Mouse (Mus musculus) thymus, postnatal 0 days (tissue): Measurements from ENCODE around the gene Zdhhc16. TPM values are rescaled to one million over a fixed set of nuclear protein-coding genes. Genes with fewer than 3 reads are reported as not detected.

Experiments
- DNase-seq: peaks from one replicate; pipeline ENCODE4 v3.0.0-alpha.2; 2015; ENCODE audit warnings: low spot score
- polyA plus RNA-seq: library from polyadenylated mRNA; unstranded; fragments of >200 nt; fragmentation: Nextera tagmentation; extraction: Ambion mirVana; gene quantifications from 2 replicates; pipeline ENCODE4 v1.2.1, GENCODE M21; 2015

Zdhhc16 gene
- 67.3 and 67.8 TPM in 2 replicates for polyA plus RNA-seq

GRCm38 (mm10) chr19:41933179-41934086, at the start of gene Zdhhc16, which contains the start of gene Exosc1:
TSS of gene Zdhhc16 (plus strand) at chr19:41933480.
TSS of gene Exosc1 (minus strand) at chr19:41933423.
- DNase-seq = peak; percentile 98

DNA sequence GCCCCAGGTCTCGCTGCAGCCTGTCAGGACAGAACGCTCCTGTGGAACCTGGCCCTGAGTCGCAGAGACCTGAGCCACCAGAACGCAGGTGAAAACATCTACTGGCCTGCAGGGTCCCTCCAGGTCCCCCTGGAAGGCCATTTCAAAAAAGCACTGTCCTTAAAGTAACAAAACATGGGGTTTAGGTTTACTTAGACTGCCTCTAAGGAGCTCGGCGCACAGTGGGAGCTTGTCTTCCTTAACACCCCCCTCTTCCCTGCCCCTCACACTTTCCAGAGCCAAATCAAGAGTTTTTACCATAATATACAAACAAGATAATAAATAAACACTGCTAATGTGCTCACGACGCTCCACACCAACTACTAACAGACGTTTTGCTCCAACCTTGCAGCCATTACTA, 49.4 kb upstream of the Zdhhc16 start:
- no peak for DNase-seq

DNA sequence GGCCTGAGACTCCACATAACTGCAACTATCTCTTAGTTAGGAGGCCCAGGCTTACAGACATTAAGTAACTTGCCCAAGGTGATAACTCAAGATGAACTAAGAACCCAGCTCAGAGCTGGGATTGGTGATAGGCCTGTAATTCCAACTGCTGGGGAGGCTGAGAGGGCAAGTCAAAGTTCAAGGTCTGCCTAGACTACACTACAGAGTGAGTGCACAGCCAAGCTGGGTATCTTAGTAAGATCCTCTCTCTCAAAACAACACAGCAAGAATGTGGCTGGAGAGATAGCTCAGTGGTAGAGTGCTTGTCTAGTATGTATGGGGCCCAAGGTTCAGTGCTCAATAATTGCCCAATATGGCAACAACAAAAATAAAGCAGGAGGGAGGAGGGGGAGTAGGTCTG, 45.1 kb upstream of the Zdhhc16 start:
- no peak for DNase-seq

- no peak for DNase-seq
Observed at GRCm38 (mm10) chr19:41894959-41895358, 38.3 kb upstream of the Zdhhc16 start.

- DNase-seq = peak; percentile 91
Observed at GRCm38 (mm10) chr19:41895460-41896318, 37.6 kb upstream of the Zdhhc16 start, which contains the start of gene Rrp12. TSS of gene Rrp12 (minus strand) at chr19:41896173.

- DNase-seq = no peak
Observed at GRCm38 (mm10) chr19:41896319-41896711, 37.0 kb upstream of the Zdhhc16 start.

- peak; percentile 50 for DNase-seq
Observed at GRCm38 (mm10) chr19:41898860-41899259, 34.4 kb upstream of the Zdhhc16 start.

DNA sequence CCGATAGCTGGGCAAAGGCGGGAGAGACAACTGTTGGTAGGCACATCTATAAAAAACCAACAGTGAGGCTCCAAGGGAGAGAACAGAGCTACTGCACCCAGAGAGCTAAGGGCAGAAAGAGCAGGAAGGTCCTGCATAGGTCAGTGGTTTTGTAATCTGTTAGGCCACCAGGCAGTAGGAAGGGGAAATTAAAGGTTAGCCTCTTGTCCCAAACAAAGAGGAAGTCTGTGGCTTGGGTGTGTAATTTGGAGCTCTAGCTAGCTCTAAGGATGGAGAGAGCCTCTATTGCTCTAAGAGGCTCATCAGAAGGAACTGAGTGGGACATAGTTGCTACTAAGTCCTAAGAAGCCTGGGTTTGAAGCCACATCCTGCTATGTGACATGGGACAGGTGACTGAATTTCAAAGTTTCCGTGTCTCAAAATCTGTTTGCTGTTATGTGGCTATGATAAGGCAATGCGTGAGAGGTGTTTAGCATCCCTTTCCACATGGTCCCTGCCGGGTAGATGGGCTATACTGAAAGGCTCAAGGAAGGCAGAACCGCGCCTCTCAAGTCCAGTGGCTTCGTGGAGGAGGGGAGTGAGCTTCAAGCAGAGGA, 32.7 kb upstream of the Zdhhc16 start:
- DNase-seq = peak; percentile 38

GRCm38 (mm10) chr19:41901696-41902095, 31.6 kb upstream of the Zdhhc16 start:
- peak; percentile 65 for DNase-seq

DNA sequence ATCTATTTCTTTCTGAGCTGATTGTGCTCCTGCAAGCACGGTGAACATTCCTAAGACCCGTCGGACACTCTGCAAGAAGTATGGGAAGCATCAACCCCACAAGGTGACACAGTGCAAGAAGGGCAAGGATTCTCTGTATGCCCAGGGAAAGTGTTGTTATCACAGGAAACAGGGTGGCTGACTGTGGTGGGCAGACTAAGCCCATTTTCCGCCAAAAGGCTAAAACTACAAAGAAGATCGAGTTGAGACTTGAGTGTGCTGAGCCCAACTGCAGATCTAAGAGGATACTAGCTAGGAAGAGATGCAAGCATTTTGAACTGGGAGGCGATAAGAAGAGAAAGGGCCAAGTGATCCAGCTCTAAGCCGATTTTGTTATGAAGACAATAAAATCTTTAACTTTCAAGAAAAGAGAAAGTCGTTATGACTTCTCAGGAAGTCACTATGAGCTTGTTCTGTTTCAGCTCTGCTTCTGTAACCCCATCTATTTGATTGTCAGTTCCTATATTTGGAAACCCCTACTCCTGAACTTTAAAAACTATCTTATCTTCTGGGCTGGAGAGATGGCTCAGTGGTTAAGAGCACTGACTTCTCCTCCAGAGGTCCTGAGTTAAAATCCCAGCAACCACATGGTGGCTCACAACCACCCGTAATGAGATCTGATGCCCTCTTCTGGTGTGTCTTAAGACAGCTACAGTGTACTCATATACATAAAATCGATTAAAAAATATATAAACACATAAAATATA, 30.3 kb upstream of the Zdhhc16 start:
- DNase-seq = peak; percentile 22

GRCm38 (mm10) chr19:41905246-41905645, 28.0 kb upstream of the Zdhhc16 start:
- no peak for DNase-seq

DNA sequence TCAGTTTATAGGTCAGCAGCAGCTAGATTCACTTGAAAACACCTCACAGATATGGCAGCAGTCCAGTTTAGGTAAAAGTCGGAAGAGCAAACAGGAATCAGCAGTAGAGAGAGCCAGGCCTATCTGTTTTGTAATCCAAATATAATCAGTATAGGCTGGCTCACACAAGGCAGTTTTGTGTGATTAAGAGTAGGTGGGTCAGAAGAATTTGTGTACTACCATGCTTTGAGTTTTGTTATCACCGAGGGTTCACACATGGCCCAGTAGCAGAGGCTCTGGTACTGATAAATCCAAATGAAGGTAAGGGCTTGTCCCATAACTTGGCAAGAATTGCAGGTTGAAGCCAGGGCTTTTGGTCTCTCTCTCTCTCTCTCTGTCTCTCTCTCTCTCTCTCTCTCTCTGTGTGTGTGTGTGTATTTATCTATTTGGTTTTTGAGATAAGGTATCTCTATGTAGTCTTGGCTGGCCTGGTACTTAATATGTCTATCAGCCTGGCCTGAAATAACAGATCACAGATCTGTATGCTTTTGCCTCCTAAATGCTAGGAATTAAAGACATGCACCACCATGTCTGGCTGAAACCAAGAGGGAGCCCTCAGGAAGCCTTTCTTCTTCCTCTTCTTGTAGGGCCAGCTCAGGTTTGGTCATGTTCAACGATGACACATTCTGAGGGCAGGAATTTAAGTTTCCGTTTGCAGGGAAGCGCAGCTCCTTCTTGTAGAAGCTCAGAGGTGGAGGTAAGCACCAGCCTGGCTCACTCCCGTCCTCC, 26.8 kb upstream of the Zdhhc16 start:
- DNase-seq = no peak

- no peak for DNase-seq
Observed at GRCm38 (mm10) chr19:41907079-41907760, 26.1 kb upstream of the Zdhhc16 start.

DNA sequence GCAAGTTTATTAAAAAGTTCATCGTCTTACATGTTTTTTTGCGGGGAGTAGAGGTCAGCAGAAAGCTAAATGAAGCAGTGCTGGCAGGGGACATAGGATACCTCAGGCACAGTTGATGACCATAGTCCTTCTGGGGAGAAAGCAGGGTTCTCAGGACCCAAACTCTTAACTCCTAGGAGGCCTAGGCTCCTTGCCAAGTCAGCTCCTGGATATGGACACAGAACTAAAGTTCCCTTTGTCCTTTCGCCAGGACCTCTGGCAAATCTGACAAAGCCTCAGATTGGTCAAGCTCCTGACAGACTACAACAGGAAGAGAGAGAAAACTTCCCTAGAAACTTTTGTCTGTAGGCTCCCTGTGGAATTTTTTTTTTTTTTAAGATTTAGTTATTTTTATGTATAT, 24.5 kb upstream of the Zdhhc16 start:
- no peak for DNase-seq

DNA sequence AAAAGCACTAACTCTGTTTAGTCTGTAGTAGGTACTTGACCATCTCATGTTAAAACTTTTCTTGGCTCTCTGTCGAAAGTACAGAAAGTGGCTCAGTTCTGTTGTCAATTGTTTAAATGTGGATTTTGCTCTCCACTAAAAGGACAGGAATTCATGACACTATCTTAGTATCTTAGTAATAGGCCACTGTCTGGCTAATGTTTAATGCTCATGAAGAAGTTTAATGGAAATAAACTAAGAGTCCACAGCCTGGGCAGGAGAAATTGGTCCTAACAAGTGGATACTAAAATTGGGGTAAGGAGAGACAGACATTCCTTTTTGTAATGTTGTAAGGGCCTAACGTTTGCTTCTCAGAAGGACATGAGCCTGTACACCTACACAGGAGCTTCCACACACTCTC, 22.9 kb upstream of the Zdhhc16 start:
- no peak for DNase-seq

GRCm38 (mm10) chr19:41911178-41912073, 21.9 kb upstream of the Zdhhc16 start, which contains the start of gene Pgam1:
TSS of gene Pgam1 (plus strand) at chr19:41911923.
- DNase-seq = peak; percentile 100

DNA sequence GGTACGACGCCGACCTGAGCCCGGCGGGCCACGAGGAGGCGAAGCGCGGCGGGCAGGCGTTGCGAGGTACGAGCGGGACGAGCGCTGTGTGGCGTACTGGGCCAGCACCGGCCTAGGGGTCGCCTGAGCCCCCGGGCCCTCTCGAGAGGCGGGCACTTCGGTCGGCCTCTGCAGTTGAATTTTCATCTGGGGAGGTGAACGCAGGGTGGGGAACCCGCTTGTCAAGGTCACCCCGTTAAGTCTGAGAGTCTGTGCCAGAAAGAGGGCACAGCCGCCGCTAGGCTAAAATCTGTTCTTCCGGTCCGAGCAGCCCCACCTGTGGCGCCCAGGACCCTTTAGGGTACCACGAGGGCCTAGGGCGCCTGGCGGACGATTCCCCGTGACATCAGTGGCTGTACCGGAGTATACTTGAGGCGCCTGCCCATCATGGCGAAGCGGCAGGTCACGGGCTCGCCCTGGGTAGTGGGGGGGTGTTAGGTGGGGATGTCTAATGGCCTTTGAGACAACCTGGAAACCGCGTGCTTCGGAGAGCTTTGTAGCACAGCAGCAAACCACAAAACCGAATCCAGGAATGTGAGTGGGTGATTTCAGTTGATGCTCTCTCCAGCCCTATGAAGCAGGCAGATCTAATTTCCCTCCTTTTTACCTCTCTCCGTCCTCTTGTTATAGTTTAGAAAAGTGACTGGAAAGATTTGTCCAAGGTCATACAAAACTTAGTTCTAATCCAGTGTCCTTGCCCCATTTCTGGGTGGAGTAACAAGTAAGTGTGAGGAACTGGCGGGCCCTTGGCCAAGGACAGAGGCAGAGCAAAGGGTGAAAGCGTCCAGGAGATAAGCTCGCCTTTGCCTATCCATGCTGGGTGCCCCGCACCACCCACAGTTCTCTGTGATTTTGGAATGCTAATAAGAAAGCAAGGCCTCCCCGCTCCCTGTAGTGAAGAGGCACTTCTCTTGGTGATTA, 20.9 kb upstream of the Zdhhc16 start:
- peak; percentile 21 for DNase-seq
